Mouse (Mus musculus) heart, embryonic 14.5 days (tissue): ENCODE measurements around the gene Palm2. TPM values are rescaled to one million over a fixed set of nuclear protein-coding genes. Genes with fewer than 3 reads are reported as not detected.

Source experiments
- ATAC-seq: fragments of 200-750 bp; cut with Nextera tagmentation; 2 replicates; pipeline ENCODE4 v1.8.0; 2017; ENCODE audit warnings: low read depth, moderate TSS enrichment; ENCODE audit not compliant: insufficient number of reproducible peaks, insufficient read depth, low FRiP score
- H3K27ac ChIP-seq, 2 experiments: fragments of 200-500 bp in 1 of 2; fragments of 300-500 bp in 1 of 2; sonication (generic) in 1 of 2; replicated peaks in 1 of 2; 2 replicates each; pipeline ENCODE4 v1.5.1; 2012 to 2014; ENCODE audit warnings: low read depth in 2 of 2, low read length in 2 of 2, control low read depth in 1 of 2, mild to moderate bottlenecking in 1 of 2, mixed read lengths in 1 of 2; ENCODE audit not compliant: control insufficient read depth in 1 of 2, insufficient read depth in 1 of 2
- H3K27me3 ChIP-seq: fragments of 300-500 bp; sonication (generic); 2 replicates; pipeline ENCODE4 v1.6.1; 2014; ENCODE audit warnings: mild to moderate bottlenecking, low read length, control low read depth; ENCODE audit not compliant: control insufficient read depth, insufficient read depth
- H3K36me3 ChIP-seq: fragments of 300-500 bp; sonication (generic); 2 replicates; pipeline ENCODE4 v1.6.1; 2014; ENCODE audit warnings: mild to moderate bottlenecking, control low read depth, low read length, mixed read lengths; ENCODE audit not compliant: control insufficient read depth, insufficient read depth
- H3K4me1 ChIP-seq, 2 experiments: fragments of 200-500 bp in 1 of 2; fragments of 300-500 bp in 1 of 2; sonication (generic) in 1 of 2; 2 replicates each; pipeline ENCODE4 v1.6.1; 2012 to 2014; ENCODE audit warnings: low read length in 2 of 2, control low read depth in 1 of 2, mixed read lengths in 1 of 2; ENCODE audit not compliant: control insufficient read depth in 2 of 2, insufficient read depth in 2 of 2
- H3K4me2 ChIP-seq: fragments of 300-500 bp; sonication (generic); 2 replicates; pipeline ENCODE4 v1.6.1; 2014; ENCODE audit warnings: mild to moderate bottlenecking, low read length
- H3K4me3 ChIP-seq, 2 experiments: fragments of 200-500 bp in 1 of 2; fragments of 300-500 bp in 1 of 2; sonication (generic) in 1 of 2; 2 replicates each; pipeline ENCODE4 v1.5.1; 2012 to 2014; ENCODE audit warnings: low read length in 2 of 2, mild to moderate bottlenecking in 2 of 2, control low read depth in 1 of 2, low read depth in 1 of 2, moderate library complexity in 1 of 2; ENCODE audit not compliant: control insufficient read depth in 1 of 2, insufficient read depth in 1 of 2
- H3K9ac ChIP-seq: fragments of 300-500 bp; sonication (generic); 2 replicates; pipeline ENCODE4 v1.6.1; 2014; ENCODE audit warnings: mild to moderate bottlenecking, low read length
- H3K9me3 ChIP-seq: fragments of 300-500 bp; sonication (generic); 2 replicates; pipeline ENCODE4 v1.6.1; 2016; ENCODE audit warnings: low read length, control low read depth; ENCODE audit not compliant: control insufficient read depth
- WGBS: fragments of 180-500 bp; shearing (Covaris S2); extraction: QIAGEN DNeasy Blood & Tissue Kit; methylation state at CpG from one replicate; pipeline ENCODE4 v1.1.7; 2014; 5-methylcytosine and 5-hydroxymethylcytosine counted together
- polyA plus RNA-seq: library from polyadenylated mRNA; unstranded; fragments of >200 nt; fragmentation: Nextera tagmentation; extraction: Ambion mirVana; gene quantifications from 2 replicates; pipeline ENCODE4 v1.2.1, GENCODE M21; 2014

Gene Palm2
- polyA plus RNA-seq, 1 experiment from 2014 or later: 21.0 TPM

DNA sequence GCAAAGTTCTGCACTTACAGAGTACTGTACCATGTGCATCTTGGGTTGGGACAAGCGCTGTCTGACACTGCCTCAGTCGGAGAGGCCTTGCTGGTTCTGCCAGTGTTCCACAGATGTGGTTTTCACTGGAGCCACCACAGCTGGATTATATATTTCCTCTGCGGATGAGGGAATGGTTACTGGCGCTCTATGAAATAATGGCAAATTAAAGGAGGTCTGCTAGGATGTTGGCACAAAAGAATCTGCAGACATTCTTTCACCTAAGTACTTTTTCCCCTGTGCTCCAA lies 135.0 kb downstream of the Palm2 start:
- Histone ChIP-seq H3K4me1 (peaks cover 29 to 58% of the 10 kb centered on the region in 2 experiments), H3K9ac (peak overlapping the region; percentile 95), H3K4me3 (peak overlapping the region; percentile 77 to 82), H3K9me3 (no peaks in the 10 kb centered on the region), H3K27me3 (no peaks in the 10 kb centered on the region), H3K36me3 (peaks cover 8% of the 10 kb centered on the region; the same call in 1 of the 2 replicates), H3K27ac (peak overlapping the region; percentile 98), H3K4me2 (peak overlapping the region; percentile 77)
- 31% methylated on average over 4 of the region's 4 CpGs for WGBS
- no peak for ATAC-seq

DNA sequence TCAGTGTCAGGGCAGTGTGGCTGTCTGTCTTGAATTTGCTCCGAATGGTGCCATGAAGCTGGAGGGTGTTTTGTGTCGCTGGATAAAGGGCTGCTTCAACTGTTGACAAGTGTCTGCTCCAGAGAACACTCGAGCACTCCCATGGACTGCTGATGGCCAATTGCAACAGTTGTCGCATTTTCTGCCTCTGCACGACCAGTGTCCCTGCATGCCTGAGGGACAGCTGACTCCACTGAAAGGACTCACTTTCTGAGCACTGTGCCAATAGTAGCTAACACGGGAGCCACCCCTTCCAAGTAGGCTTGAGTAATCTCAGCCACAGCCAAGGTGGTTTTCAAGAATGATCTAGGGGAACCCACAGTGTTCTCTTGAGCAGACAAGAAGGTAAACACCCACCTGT lies 135.7 kb downstream of the Palm2 start:
- H3K36me3 ChIP-seq: peaks cover 8% of the 10 kb centered on the region; the same call in 1 of the 2 replicates
- H3K9ac ChIP-seq: peak overlapping the region; percentile 95
- ATAC-seq: peak; percentile 48
- peak overlapping the region; percentile 77 to 82 for H3K4me3 ChIP-seq
- no peaks in the 10 kb centered on the region for H3K27me3 ChIP-seq
- H3K4me2 ChIP-seq: peak overlapping the region; percentile 77
- peak overlapping the region; percentile 98 for H3K27ac ChIP-seq
- WGBS: 17% methylated on average over 6 of the region's 6 CpGs
- H3K9me3 ChIP-seq: no peaks in the 10 kb centered on the region
- H3K4me1 ChIP-seq: peaks cover 34 to 58% of the 10 kb centered on the region in 2 experiments

DNA sequence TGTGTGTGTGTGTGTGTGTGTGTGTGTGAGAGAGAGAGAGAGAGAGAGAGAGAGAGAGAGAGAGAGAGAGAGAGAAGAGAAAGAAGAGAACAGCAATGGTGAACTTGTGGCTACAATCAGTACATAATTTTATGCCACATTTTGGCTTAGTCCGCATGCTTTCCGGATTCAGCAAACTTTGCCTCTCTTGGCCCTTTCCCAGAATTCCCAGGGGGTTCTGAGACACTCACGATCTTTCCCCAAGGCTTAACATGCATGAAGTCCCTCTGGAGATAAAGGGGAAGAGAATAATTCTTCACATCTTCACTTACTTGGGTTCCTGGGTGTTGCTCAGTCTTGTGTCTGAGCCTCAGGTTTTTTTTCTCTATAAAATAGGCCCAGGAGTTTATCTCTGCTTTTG lies 136.2 kb downstream of the Palm2 start:
- peaks cover 8% of the 10 kb centered on the region; the same call in 1 of the 2 replicates for H3K36me3 ChIP-seq
- ATAC-seq: no peak
- peak overlapping the region; percentile 77 for H3K4me2 ChIP-seq
- H3K9ac ChIP-seq: peak overlapping the region; percentile 95
- no peaks in the 10 kb centered on the region for H3K9me3 ChIP-seq
- no peaks in the 10 kb centered on the region for H3K27me3 ChIP-seq
- WGBS: 30% methylated on average over 3 of the region's 3 CpGs
- peaks cover 35 to 58% of the 10 kb centered on the region in 2 experiments for H3K4me1 ChIP-seq
- H3K27ac ChIP-seq: peak overlapping the region; percentile 98
- H3K4me3 ChIP-seq: peak overlapping the region; percentile 77 to 82

DNA sequence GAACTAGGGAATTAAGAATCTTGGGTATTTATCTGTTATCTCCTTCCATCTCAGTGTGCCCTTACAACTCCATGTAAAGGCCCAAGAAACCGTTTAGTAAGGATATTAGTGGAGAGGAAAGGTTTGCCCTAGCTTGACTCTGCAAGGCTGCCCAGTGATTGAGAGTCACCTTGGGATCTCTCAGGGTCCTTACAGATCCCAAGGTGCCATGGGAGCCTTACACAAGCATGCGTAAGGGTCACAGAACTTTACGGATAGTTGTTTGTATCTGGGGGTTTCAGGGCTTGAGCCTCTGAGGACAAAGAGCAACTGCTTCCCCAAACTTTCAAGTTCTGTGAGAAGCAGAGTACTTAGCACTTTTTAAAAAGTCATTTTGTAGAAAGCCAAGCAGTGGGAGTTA lies 140.1 kb downstream of the Palm2 start:
- 59% methylated on average over 3 of the region's 3 CpGs for WGBS
- no peak for ATAC-seq
- no peaks in the 10 kb centered on the region for H3K9me3 ChIP-seq
- no peaks in the 10 kb centered on the region for H3K27me3 ChIP-seq
- peaks cover 37 to 74% of the 10 kb centered on the region in 2 experiments for H3K4me1 ChIP-seq
- peak overlapping the region; percentile 35 for H3K4me2 ChIP-seq
- H3K36me3 ChIP-seq: peaks cover 8% of the 10 kb centered on the region; the same call in 1 of the 2 replicates
- no peak overlapping the region for H3K4me3 ChIP-seq
- peak overlapping the region; percentile 79 to 89 for H3K27ac ChIP-seq
- H3K9ac ChIP-seq: 0 out of 2 replicates have a peak overlapping the region, but pooled peaks have one; percentile 32

DNA sequence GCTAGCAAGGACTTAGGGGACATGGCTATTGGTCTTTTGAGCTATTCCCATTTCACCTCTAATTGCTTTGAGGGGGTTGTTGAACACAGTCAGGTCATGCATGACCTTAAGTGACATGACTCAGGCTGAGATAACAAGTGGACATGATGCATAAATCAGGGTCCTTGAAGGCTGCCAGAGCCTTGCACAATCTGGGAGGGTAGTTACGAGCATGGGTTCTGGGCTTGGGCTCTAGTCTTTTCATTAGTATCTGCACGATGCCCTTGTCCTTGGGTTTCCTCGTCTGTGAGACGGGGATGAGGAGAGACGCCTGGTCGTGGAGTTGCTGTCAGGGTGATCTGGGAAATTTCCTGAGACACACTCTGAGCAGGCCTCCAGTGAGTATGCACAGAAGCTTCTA lies 140.6 kb downstream of the Palm2 start:
- 18% methylated on average over 6 of the region's 6 CpGs for WGBS
- H3K4me3 ChIP-seq: no peak overlapping the region

DNA sequence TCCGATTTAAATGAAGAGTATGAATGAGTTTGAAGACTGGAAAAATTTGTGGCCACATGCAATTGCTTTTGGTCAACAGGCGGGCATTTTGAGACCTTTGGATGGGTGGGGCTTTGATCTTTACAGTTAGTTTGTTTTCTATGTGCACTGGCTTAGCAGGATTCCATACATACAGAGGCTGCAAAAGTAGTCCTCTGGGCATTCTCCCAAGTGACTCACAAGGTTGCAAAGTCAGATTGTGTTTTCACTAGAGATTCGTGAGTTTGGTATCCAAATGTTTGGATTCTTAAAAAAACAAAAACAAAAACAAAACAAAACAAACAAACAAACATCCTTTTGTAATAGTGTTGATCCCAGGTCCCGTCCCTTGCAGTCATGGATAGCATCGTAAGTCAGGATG lies 141.6 kb downstream of the Palm2 start:
- Histone ChIP-seq H3K36me3 (peaks cover 14% of the 10 kb centered on the region), H3K27me3 (no peaks in the 10 kb centered on the region), H3K4me2 (peak overlapping the region; percentile 35), H3K9ac (peak overlapping the region; percentile 25), H3K27ac (peak overlapping the region; percentile 79 to 89), H3K4me3 (no peak overlapping the region), H3K9me3 (0 out of 2 replicates have a peak, but pooled peaks cover 4% of the 10 kb centered on the region), H3K4me1 (peaks cover 41 to 81% of the 10 kb centered on the region in 2 experiments)
- 53% methylated on average over 5 of the region's 5 CpGs for WGBS
- no peak for ATAC-seq

More for the DNA sequence above, 140.6 kb downstream of the Palm2 start:
- Histone ChIP-seq H3K9me3 (no peaks in the 10 kb centered on the region), H3K4me1 (peaks cover 38 to 78% of the 10 kb centered on the region in 2 experiments), H3K4me2 (peak overlapping the region; percentile 35), H3K27me3 (no peaks in the 10 kb centered on the region), H3K27ac (peak overlapping the region; percentile 79 to 89), H3K9ac (peak overlapping the region; percentile 32; the same call in 1 of the 2 replicates), H3K36me3 (peaks cover 8% of the 10 kb centered on the region; the same call in 1 of the 2 replicates)
- no peak for ATAC-seq

DNA sequence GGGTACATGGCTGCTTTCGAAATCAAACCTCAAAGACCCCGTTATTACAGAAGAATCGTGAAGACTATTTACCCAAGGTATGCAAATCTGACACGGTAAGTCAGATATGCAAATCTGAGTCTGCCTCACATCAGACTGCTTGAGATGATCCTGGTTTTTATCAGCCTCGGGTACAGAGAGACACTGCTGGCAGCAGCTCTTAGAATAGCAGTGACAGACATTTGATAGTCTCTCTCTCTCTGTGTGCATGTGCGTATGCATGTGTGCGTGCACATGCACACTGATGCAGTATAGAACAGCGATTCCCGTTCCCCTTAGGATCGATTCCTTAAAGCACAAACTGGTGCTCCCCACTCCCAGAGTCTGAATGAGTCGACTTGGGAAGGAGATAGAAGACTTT lies 142.0 kb downstream of the Palm2 start:
- no peaks in the 10 kb centered on the region for H3K27me3 ChIP-seq
- H3K9me3 ChIP-seq: 0 out of 2 replicates have a peak, but pooled peaks cover 4% of the 10 kb centered on the region
- ATAC-seq: no peak
- H3K4me1 ChIP-seq: peaks cover 38 to 79% of the 10 kb centered on the region in 2 experiments
- no peak overlapping the region for H3K4me3 ChIP-seq
- H3K27ac ChIP-seq: peak overlapping the region; percentile 6 to 79; a peak in 3 of 4 replicates
- H3K36me3 ChIP-seq: peaks cover 14% of the 10 kb centered on the region
- peak overlapping the region; percentile 35 for H3K4me2 ChIP-seq
- peak overlapping the region; percentile 25 for H3K9ac ChIP-seq
- WGBS: 37% methylated on average over 11 of the region's 11 CpGs

DNA sequence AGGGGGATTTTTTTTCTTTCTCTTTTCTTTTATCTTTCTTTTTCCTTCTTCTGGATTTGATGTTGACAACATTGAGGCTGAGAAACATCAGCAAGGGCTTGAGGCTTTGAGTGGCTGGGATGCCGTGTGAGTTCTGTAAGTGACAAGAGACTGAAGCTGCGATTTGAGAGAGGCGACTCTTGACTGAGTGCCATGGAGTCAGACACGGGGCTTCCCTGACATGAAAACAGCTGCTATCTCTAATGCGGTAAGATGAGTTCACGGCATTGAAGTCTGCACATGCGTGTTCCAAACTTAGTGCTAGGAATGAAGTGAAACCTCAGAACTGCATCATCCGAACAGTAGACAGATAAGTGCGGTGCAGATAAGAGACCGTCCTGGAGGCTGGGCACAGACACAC lies 145.6 kb downstream of the Palm2 start:
- peak overlapping the region; percentile 14 for H3K4me2 ChIP-seq
- 0 out of 2 replicates have a peak, but pooled peaks cover 4% of the 10 kb centered on the region for H3K9me3 ChIP-seq
- no peaks in the 10 kb centered on the region for H3K27me3 ChIP-seq
- WGBS: 24% methylated on average over 10 of the region's 10 CpGs
- no peak overlapping the region for H3K4me3 ChIP-seq
- ATAC-seq: no peak
- H3K9ac ChIP-seq: no peak overlapping the region
- peaks cover 25 to 75% of the 10 kb centered on the region in 2 experiments for H3K4me1 ChIP-seq
- H3K27ac ChIP-seq: peak overlapping the region; percentile 1 to 65; a peak in 2 of 4 replicates
- H3K36me3 ChIP-seq: peaks cover 12% of the 10 kb centered on the region
